Mouse (Mus musculus) myocyte (in vitro differentiated cells): ENCODE results near the gene AW549877. TPM values are rescaled to one million over a fixed set of nuclear protein-coding genes. Genes with fewer than 3 reads are reported as not detected.

Experiments
- H3K27me3 ChIP-seq: one replicate; pipeline ENCODE4 v1.6.1; 2011; ENCODE audit not compliant: control insufficient read depth, insufficient read depth, insufficient read length
- H3K36me3 ChIP-seq: one replicate; pipeline ENCODE4 v1.6.1; 2011; ENCODE audit not compliant: control insufficient read depth, insufficient read depth
- H3K4me2 ChIP-seq: one replicate; pipeline ENCODE4 v1.6.1; 2011; ENCODE audit warnings: low read depth, control low read depth
- H3K4me3 ChIP-seq: one replicate; pipeline ENCODE4 v1.5.1; 2011; ENCODE audit warnings: mild to moderate bottlenecking, control low read depth, moderate library complexity
- H3K79me2 ChIP-seq: one replicate; pipeline ENCODE4 v1.6.1; 2011; ENCODE audit not compliant: control insufficient read depth, insufficient read depth
- H3ac ChIP-seq: one replicate; pipeline ENCODE4 v1.6.1; 2011; ENCODE audit not compliant: control insufficient read depth, insufficient read length
- CEBPB ChIP-seq: IDR thresholded peaks from 2 replicates; pipeline ENCODE4 v1.6.1; 2011; ENCODE audit warnings: mild to moderate bottlenecking, moderate library complexity; ENCODE audit not compliant: poor library complexity, insufficient read depth, severe bottlenecking
- E2F4 ChIP-seq: IDR thresholded peaks from one replicate; pipeline ENCODE4 v1.6.1; 2011; ENCODE audit warnings: mild to moderate bottlenecking, control low read depth, moderate library complexity; ENCODE audit not compliant: insufficient read depth
- MAX ChIP-seq: IDR thresholded peaks from one replicate; pipeline ENCODE4 v1.6.1; 2011; ENCODE audit warnings: low read depth, mild to moderate bottlenecking, control low read depth
- MYOD1 ChIP-seq, 3 experiments: IDR thresholded peaks; one replicate each; pipeline ENCODE4 v1.6.1; 2011; ENCODE audit warnings: control low read depth in 2 of 3, low read depth in 2 of 3, mild to moderate bottlenecking in 2 of 3, moderate library complexity in 1 of 3; ENCODE audit not compliant: insufficient read length in 2 of 3, control insufficient read depth in 1 of 3
- MYOG ChIP-seq, 3 experiments: IDR thresholded peaks; one replicate each; pipeline ENCODE4 v1.6.1; 2011; ENCODE audit warnings: control low read depth in 2 of 3, low read depth in 2 of 3, mild to moderate bottlenecking in 2 of 3; ENCODE audit not compliant: insufficient read length in 2 of 3, control insufficient read depth in 1 of 3, insufficient read depth in 1 of 3
- POLR2A ChIP-seq: IDR thresholded peaks from one replicate; pipeline ENCODE4 v1.6.1; 2011; ENCODE audit warnings: low read depth, mild to moderate bottlenecking, control low read depth, moderate library complexity; ENCODE audit not compliant: insufficient read length
- POLR2AphosphoS2 ChIP-seq: IDR thresholded peaks from one replicate; pipeline ENCODE4 v1.6.1; 2011; ENCODE audit warnings: low read depth, control low read depth; ENCODE audit not compliant: insufficient read length
- REST ChIP-seq: IDR thresholded peaks from one replicate; pipeline ENCODE4 v1.6.1; 2011; ENCODE audit warnings: mild to moderate bottlenecking, control low read depth, moderate library complexity; ENCODE audit not compliant: insufficient read depth, insufficient read length
- SRF ChIP-seq: IDR thresholded peaks from one replicate; pipeline ENCODE4 v1.6.1; 2011; ENCODE audit warnings: low read depth; ENCODE audit not compliant: control insufficient read depth, insufficient read length
- TCF12 ChIP-seq: IDR thresholded peaks from one replicate; pipeline ENCODE4 v1.6.1; 2011; ENCODE audit warnings: mild to moderate bottlenecking, control low read depth; ENCODE audit not compliant: poor library complexity, insufficient read depth, severe bottlenecking
- TCF3 ChIP-seq: IDR thresholded peaks from one replicate; pipeline ENCODE4 v1.6.1; 2011; ENCODE audit warnings: low read depth, control low read depth; ENCODE audit not compliant: insufficient read length
- USF1 ChIP-seq: IDR thresholded peaks from one replicate; pipeline ENCODE4 v1.6.1; 2011; ENCODE audit warnings: low read depth, mild to moderate bottlenecking, control low read depth, moderate library complexity
- polyA plus RNA-seq: library from polyadenylated mRNA; unstranded; fragments of >200 nt; fragmentation: generic; extraction: Trizol; gene quantifications from one replicate; pipeline ENCODE4 v1.2.1, GENCODE M21; 2012; ENCODE audit warnings: missing spikeins

Gene AW549877
- polyA plus RNA-seq, 1 experiment, result 5.9 TPM

GRCm38 (mm10) chr15:3978279-3978678 lies 17.3 kb downstream of the AW549877 start:
- peak overlapping the region; percentile 24 for H3ac ChIP-seq
- H3K36me3 ChIP-seq, result peaks cover 17% of the 10 kb centered on the region
- TF ChIP-seq POLR2AphosphoS2 (no peak), MYOD1 (IDR thresholded peaks at IDR 0.05; ENCODE audit: control insufficient read depth in 1 of 3, insufficient read length in 2 of 3, low read depth in 2 of 3) (no peak), MAX (no peak), MYOG (IDR thresholded peaks at IDR 0.05; ENCODE audit: control insufficient read depth in 1 of 3, insufficient read depth in 1 of 3, insufficient read length in 2 of 3, low read depth in 2 of 3) (no peak), E2F4 (no peak), TCF12 (no peak), CEBPB (no peak), USF1 (no peak), REST (no peak), SRF (no peak), POLR2A (no peak), TCF3 (no peak)
- no peaks in the 10 kb centered on the region for H3K79me2 ChIP-seq
- H3K4me2 ChIP-seq, result peak overlapping the region; percentile 68
- H3K27me3 ChIP-seq, result no peaks in the 10 kb centered on the region
- H3K4me3 ChIP-seq, result peak overlapping the region; percentile 27

DNA sequence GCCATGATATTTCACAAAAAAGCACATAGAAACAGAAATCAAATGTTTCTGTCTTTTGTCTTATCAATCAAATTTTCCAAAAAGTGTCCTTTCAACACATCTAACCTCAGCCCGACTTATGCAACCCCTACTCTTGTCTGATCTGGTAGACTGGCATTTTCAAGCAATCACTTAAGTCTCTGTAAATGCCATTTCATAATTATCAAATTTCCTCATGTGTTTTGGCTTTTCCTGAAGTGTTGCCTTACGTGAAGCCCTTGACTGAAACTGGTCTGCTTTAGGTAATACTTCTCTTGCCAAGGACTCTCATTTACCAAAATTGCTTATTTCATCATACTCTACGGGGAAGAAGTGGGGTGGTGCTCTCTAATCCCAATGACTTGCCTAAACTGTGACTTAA lies 22.2 kb downstream of the AW549877 start:
- H3K79me2 ChIP-seq, result no peaks in the 10 kb centered on the region
- H3K4me2 ChIP-seq, result no peak overlapping the region
- no peak overlapping the region for H3K4me3 ChIP-seq
- no peaks in the 10 kb centered on the region for H3K27me3 ChIP-seq
- no peak overlapping the region for H3ac ChIP-seq
- no peak for TF ChIP-seq MAX
- no peak for TF ChIP-seq MYOG (IDR thresholded peaks at IDR 0.05; ENCODE audit: control insufficient read depth in 1 of 3, insufficient read depth in 1 of 3, insufficient read length in 2 of 3, low read depth in 2 of 3)
- no peak for TF ChIP-seq TCF12
- TF ChIP-seq REST, result no peak
- H3K36me3 ChIP-seq, result peaks cover 15% of the 10 kb centered on the region

DNA sequence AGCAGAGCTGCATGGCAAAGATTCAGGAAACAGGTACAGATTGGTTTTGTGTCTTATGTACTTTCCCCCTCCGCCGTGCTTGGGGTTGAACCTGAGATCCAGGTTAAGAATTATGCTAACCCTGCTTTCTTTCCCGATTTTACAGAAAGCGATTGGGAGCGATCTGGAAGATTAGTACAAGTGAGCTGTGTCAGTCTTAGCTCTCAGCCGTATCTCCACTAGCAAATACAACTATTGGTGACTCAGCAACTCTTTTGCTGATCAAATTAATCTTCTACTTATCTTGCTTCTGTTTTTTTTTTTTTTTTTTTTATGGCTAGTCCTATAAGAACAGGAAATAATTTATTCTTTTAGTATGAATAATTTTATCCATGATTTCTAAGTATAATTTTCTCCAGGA lies 25.4 kb downstream of the AW549877 start:
- H3K4me3 ChIP-seq, result no peak overlapping the region
- no peak overlapping the region for H3K4me2 ChIP-seq
- TF ChIP-seq MAX, result no peak
- no peak for TF ChIP-seq E2F4
- no peak for TF ChIP-seq REST
- no peak for TF ChIP-seq SRF
- TF ChIP-seq POLR2A, result no peak
- no peak for TF ChIP-seq CEBPB
- TF ChIP-seq TCF3, result no peak
- TF ChIP-seq POLR2AphosphoS2, result no peak
- no peak for TF ChIP-seq MYOD1 (IDR thresholded peaks at IDR 0.05; ENCODE audit: control insufficient read depth in 1 of 3, insufficient read length in 2 of 3, low read depth in 2 of 3)
- TF ChIP-seq USF1, result no peak
- no peak for TF ChIP-seq MYOG (IDR thresholded peaks at IDR 0.05; ENCODE audit: control insufficient read depth in 1 of 3, insufficient read depth in 1 of 3, insufficient read length in 2 of 3, low read depth in 2 of 3)
- no peak for TF ChIP-seq TCF12
- no peak overlapping the region for H3ac ChIP-seq
- H3K27me3 ChIP-seq, result no peaks in the 10 kb centered on the region
- H3K36me3 ChIP-seq, result peaks cover 14% of the 10 kb centered on the region
- H3K79me2 ChIP-seq, result no peaks in the 10 kb centered on the region

DNA sequence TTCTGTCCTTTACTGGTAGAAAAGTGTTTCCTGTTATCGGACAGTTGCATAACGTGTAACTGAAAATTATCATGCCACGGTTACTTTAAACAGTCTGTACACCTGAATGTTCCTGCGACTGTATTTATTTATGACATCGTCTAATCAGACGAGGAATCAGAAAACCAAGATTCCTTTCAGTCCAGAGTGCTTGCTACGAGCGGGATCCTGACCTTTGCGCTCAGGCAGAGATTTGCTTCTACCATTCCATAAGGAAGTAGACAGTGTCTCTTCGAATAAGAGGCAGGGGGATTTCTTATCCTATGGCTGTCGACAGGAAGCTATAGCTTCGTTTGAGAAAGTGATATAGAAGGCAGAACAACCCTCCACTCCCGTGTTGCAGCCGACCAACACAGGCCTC lies 25.8 kb downstream of the AW549877 start:
- Histone ChIP-seq H3K79me2 (no peaks in the 10 kb centered on the region), H3K36me3 (peaks cover 19% of the 10 kb centered on the region), H3K4me3 (no peak overlapping the region), H3K4me2 (no peak overlapping the region), H3K27me3 (no peaks in the 10 kb centered on the region), H3ac (no peak overlapping the region)
- TF ChIP-seq E2F4 (no peak), REST (no peak), TCF3 (no peak), USF1 (no peak), POLR2A (no peak), POLR2AphosphoS2 (no peak), MAX (no peak), SRF (no peak), TCF12 (no peak), MYOD1 (IDR thresholded peaks at IDR 0.05; ENCODE audit: control insufficient read depth in 1 of 3, insufficient read length in 2 of 3, low read depth in 2 of 3) (no peak), CEBPB (no peak), MYOG (IDR thresholded peaks at IDR 0.05; ENCODE audit: control insufficient read depth in 1 of 3, insufficient read depth in 1 of 3, insufficient read length in 2 of 3, low read depth in 2 of 3) (no peak)

GRCm38 (mm10) chr15:3962251-3962650 lies 33.3 kb downstream of the AW549877 start:
- H3K79me2 ChIP-seq, result no peaks in the 10 kb centered on the region
- peaks cover 10% of the 10 kb centered on the region for H3K36me3 ChIP-seq
- TF ChIP-seq USF1, result no peak
- no peak for TF ChIP-seq MYOG (IDR thresholded peaks at IDR 0.05; ENCODE audit: control insufficient read depth in 1 of 3, insufficient read depth in 1 of 3, insufficient read length in 2 of 3, low read depth in 2 of 3)
- no peak for TF ChIP-seq TCF12
- TF ChIP-seq REST, result no peak
- TF ChIP-seq E2F4, result no peak
- TF ChIP-seq CEBPB, result no peak
- no peak for TF ChIP-seq SRF
- TF ChIP-seq MYOD1 (IDR thresholded peaks at IDR 0.05; ENCODE audit: control insufficient read depth in 1 of 3, insufficient read length in 2 of 3, low read depth in 2 of 3), result no peak
- TF ChIP-seq POLR2AphosphoS2, result no peak
- TF ChIP-seq TCF3, result no peak
- no peak for TF ChIP-seq MAX
- H3K4me2 ChIP-seq, result no peak overlapping the region
- no peaks in the 10 kb centered on the region for H3K27me3 ChIP-seq
- H3ac ChIP-seq, result no peak overlapping the region
- no peak overlapping the region for H3K4me3 ChIP-seq
